Mouse (Mus musculus) neural tube, embryonic 10.5 days (tissue): ENCODE results near the gene Emilin3.
A peak's percentile ranks its signal among the peaks of the same experiment; 100 is the strongest.

Experiments used
- DNase-seq: peaks from one replicate; pipeline ENCODE4 v3.0.0-alpha.2; 2017; ENCODE audit warnings: low spot score; ENCODE audit errors: extremely low spot score

Emilin3 gene

GRCm38 (mm10) chr2:160917313-160917712 is 5.2 kb upstream of the Emilin3 start:
- DNase-seq: no peak

GRCm38 (mm10) chr2:160916714-160917113 is 4.6 kb upstream of the Emilin3 start:
- DNase-seq: no peak

GRCm38 (mm10) chr2:160915821-160916610 is 3.9 kb upstream of the Emilin3 start:
- DNase-seq: no peak

- no peak for DNase-seq
Observed at GRCm38 (mm10) chr2:160914656-160915055, 2.5 kb upstream of the Emilin3 start.

GRCm38 (mm10) chr2:160911558-160912201 is 448 bp downstream of the Emilin3 start:
- peak; percentile 64 for DNase-seq

- DNase-seq: no peak
Observed at GRCm38 (mm10) chr2:160910633-160911032, 1.5 kb downstream of the Emilin3 start.

GRCm38 (mm10) chr2:160908607-160909006 is 3.5 kb downstream of the Emilin3 start:
- no peak for DNase-seq

- no peak for DNase-seq
Observed at GRCm38 (mm10) chr2:160906101-160906500, 6.0 kb downstream of the Emilin3 start.

GRCm38 (mm10) chr2:160905301-160905700 is 6.8 kb downstream of the Emilin3 start:
- no peak for DNase-seq

GRCm38 (mm10) chr2:160901656-160902412 is 10.3 kb downstream of the Emilin3 start:
- DNase-seq: no peak

- no peak for DNase-seq
Observed at GRCm38 (mm10) chr2:160891697-160892096, 20.4 kb downstream of the Emilin3 start.

GRCm38 (mm10) chr2:160891045-160891444 is 21.1 kb downstream of the Emilin3 start:
- no peak for DNase-seq

- DNase-seq: peak; percentile 34
Observed at GRCm38 (mm10) chr2:160887859-160888258, 24.3 kb downstream of the Emilin3 start.

GRCm38 (mm10) chr2:160887284-160887683 is 24.8 kb downstream of the Emilin3 start:
- peak; percentile 83 for DNase-seq

GRCm38 (mm10) chr2:160886221-160886620 is 25.9 kb downstream of the Emilin3 start:
- DNase-seq: no peak

- DNase-seq: peak; percentile 68
Observed at GRCm38 (mm10) chr2:160884830-160885229, 27.3 kb downstream of the Emilin3 start.

GRCm38 (mm10) chr2:160883912-160884311 is 28.2 kb downstream of the Emilin3 start:
- no peak for DNase-seq

GRCm38 (mm10) chr2:160882436-160882835 is 29.7 kb downstream of the Emilin3 start:
- no peak for DNase-seq

- no peak for DNase-seq
Observed at GRCm38 (mm10) chr2:160881462-160882101, 30.5 kb downstream of the Emilin3 start.

- DNase-seq: no peak
Observed at GRCm38 (mm10) chr2:160880453-160881195, 31.5 kb downstream of the Emilin3 start, which contains the start of gene Lpin3. Lpin3 (plus strand) TSS chr2:160880670.

GRCm38 (mm10) chr2:160876115-160876514 is 36.0 kb downstream of the Emilin3 start:
- no peak for DNase-seq
